Mouse (Mus musculus) G1E (cell line): Measurements from ENCODE around the gene Eif2b4.

Experiments used
- CTCF ChIP-seq: IDR thresholded peaks from 2 replicates; pipeline ENCODE4 v1.5.1; 2012; ENCODE audit warnings: low read depth, low read length, inconsistent platforms, mixed read lengths
- GATA1 ChIP-seq: IDR thresholded peaks from 2 replicates; pipeline ENCODE4 v1.6.1; 2012; ENCODE audit warnings: borderline replicate concordance, low read length, inconsistent platforms, mixed read lengths
- TAL1 ChIP-seq: conservative IDR thresholded peaks from 2 replicates; pipeline ENCODE4 v1.6.1; 2012; ENCODE audit warnings: low read depth, low read length, inconsistent platforms, mixed read lengths

- no peak for TF ChIP-seq CTCF
- TF ChIP-seq GATA1: no peak
- no peak for TF ChIP-seq TAL1
These were observed 8.7 kb upstream of the Eif2b4 start, which contains the start of gene Zfp513 for GRCm38 (mm10) chr5:31201742-31202590.
